Mouse (Mus musculus): ENCODE data around the gene Phf21a.

The Phf21a gene

GRCm38 (mm10) chr2:92092817-92093216, at the start of gene Phf21a:
Gene Phf21a, plus strand, starts transcription at chr2:92093117.
- no peak for DNase-seq (ENCODE audit: low spot score)

DNA sequence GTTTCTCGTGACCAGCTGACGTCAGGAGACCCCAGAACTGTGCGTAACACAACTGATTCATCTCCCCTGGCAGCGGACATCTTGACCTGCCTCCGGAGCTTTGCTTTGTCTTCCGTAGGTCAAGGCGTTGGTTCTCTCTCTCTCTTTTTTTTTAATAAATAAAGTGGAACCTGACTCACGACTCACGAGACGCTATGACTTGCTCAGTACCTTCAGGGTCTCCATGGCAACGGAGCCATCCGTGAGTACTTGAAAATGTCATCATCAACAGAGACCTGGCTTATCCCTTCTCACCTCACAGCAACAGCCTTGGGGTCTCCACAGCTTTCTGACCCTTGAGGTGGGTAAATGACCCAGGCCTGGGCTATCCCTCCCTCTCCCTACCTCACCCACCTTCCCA, 49.6 kb upstream of the Phf21a start:
- no peak for DNase-seq (ENCODE audit: low spot score)

DNA sequence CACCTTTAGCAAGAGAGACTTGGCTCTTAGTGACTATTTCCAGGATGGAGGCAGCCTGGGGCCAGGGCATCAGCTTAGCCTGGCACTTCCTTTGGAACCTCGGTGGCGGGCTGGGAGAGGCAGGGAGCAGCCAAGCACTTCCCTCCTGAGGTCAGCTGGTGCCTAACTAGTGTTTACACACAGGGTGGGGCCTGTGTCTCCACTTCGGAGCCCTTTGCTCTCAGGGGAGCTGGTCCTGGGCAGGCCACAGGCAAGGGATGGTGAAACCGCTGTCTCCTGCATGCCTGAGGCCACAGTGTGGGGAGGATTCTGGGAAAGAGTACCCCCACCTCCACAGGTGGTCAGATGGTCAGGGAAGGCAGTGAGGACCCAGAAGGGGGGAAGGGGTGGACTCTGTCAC, 45.3 kb upstream of the Phf21a start:
- no peak for DNase-seq (ENCODE audit: low spot score)

DNA sequence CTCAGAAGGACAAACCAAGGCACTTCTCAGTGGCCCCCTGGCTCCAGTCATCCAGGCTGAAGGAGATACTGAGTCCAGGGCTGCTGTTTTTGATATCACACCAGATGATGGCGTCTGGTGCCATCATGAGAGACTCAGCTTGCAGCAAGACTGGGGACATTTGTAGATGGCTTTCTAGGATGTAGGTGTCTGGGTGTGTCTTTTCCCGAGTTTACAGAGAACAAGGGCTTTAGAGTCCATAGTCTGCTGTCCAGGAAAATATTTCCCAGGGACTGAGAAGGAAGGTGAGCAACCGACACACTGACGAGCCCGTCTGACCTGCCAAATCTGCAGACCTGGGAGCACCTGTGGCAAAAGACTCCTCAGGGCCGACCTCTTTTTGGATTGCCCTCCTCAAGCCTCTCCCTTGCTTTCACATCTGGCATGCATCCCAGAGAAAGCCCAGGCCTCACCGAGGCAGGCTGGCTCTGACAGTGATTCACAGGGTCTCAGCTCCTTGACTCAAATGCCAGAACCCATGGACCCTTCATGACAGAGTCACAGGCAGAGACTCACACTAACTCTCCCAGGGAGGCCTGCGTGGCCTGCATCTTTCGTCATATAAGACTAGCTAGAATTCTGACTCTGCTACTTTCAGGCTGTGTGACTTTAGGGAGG, 44.8 kb upstream of the Phf21a start:
- DNase-seq (ENCODE audit: low spot score) = no peak

DNA sequence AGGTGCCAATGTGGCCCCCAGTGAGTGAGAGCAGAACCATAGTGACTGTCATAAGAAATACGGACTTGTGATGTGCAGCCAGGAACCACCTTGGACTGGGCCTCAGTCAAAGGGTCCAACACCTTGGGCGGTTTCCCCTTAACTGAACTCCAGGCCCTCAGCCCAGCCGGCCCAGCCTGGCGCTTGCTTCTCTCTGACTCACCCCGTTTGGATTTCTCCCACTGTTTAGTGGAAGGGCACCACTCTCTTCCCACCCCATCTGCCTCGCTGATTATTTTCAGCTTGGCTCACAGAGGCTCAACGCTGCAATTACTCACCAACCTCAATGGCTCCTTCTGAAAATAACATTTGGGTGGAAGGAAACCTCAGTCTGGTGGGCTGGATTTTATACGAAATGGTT, 40.7 kb upstream of the Phf21a start:
- no peak for DNase-seq (ENCODE audit: low spot score)

GRCm38 (mm10) chr2:92052754-92053153, 40.2 kb upstream of the Phf21a start:
- DNase-seq (ENCODE audit: low spot score) = no peak

GRCm38 (mm10) chr2:92055101-92055813, 37.7 kb upstream of the Phf21a start:
- DNase-seq (ENCODE audit: low spot score) = peak; percentile 88

DNA sequence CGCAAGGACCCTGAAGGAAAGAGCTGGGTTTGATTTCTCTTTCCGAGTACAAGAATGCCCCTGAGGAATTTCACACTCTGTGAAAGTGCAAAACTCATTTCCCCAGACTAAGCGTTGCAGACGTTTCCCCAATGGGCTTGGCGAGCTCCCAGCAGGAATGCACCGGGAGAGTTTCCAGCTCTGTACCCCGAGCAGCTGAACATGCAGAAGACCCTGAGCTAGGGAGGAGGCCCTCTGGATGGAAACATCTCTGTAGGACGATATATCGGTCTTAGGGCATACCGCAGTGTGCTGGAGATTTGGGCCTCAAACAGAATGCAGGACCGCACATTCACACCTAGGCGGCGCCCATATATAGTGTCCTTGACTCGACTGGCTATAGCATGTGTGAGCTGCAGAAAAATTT, 37.1 kb upstream of the Phf21a start:
- peak; percentile 42 for DNase-seq (ENCODE audit: low spot score)

- no peak for DNase-seq (ENCODE audit: low spot score)
Measured at GRCm38 (mm10) chr2:92056760-92057159, 36.2 kb upstream of the Phf21a start.

GRCm38 (mm10) chr2:92058469-92058868, 34.4 kb upstream of the Phf21a start:
- peak; percentile 89 for DNase-seq (ENCODE audit: low spot score)

DNA sequence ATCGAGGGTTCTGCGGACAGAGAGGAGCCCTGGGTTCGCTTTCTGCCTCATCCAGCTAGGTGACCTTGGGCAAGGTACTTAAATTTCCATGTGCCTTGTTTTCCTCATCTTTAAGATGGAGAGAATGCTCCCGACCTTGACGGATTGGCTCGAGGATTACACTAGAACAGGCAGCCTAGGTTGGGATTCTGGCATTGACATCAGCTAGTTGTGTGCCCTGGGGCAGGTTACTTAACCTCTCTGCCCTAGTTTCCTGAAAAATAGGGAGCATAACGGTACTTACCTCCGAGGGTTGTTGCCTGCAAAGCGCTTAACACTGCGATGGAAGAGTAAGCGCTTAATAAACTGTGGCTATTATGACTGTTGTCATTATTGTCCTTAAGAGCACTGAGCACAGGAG, 34.0 kb upstream of the Phf21a start:
- DNase-seq (ENCODE audit: low spot score) = no peak

GRCm38 (mm10) chr2:92059481-92060220, 33.3 kb upstream of the Phf21a start:
- DNase-seq (ENCODE audit: low spot score) = peak; percentile 68

DNA sequence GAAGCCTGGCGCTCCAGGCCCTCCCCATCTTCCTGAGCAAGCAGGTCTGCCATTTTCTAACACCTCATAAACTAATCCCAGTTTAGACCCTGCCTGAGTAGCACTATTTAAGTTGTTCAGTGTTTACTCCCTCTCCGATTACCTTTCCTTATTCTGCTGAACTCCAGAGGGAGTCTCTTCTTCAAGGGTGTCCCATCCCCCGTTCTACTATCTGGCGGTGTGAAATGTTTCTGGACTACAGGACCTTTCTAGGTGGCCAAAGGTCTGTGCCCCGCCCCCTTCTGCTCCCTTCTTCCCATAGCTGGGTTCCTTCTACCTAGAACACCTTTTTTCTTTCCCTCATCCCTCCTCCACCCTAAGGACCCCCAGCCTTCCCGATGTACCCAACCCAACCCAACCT, 32.6 kb upstream of the Phf21a start:
- DNase-seq (ENCODE audit: low spot score) = no peak

GRCm38 (mm10) chr2:92061337-92061736, 31.6 kb upstream of the Phf21a start:
- DNase-seq (ENCODE audit: low spot score) = no peak

- no peak for DNase-seq (ENCODE audit: low spot score)
Measured at GRCm38 (mm10) chr2:92063106-92063505, 29.8 kb upstream of the Phf21a start.

DNA sequence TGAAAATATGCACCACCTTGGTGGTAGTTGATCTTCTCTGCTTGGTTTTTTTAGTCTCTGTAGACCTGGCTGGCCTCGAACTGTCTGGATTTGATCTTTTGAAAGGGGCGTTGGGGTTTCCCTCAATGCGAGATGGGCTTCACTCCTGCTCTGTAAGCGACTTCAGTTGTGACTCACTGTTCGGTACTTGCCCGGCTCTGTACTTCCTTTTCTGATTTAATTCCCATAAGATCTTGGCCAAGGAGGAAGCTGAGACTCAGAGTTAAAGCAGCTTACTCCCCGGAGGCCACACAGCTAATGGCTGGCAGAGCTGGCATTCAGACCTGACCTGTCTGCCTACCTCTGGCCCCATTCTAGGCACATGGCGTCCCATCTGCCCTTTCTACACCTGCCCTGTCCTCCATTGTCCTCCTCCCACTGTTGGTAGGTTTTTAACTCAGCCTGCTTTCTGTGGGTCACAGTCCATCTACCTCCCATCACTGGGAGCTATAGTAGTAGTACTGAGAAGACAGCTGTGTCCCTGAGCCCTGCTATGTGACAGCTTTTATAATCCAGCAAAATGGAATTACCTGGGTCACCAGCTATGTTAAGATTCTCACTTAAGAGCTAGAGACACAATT, 27.5 kb upstream of the Phf21a start:
- DNase-seq (ENCODE audit: low spot score) = no peak

- DNase-seq (ENCODE audit: low spot score) = no peak
Measured at GRCm38 (mm10) chr2:92065938-92066337, 27.0 kb upstream of the Phf21a start.

- no peak for DNase-seq (ENCODE audit: low spot score)
Measured at GRCm38 (mm10) chr2:92066899-92067298, 26.0 kb upstream of the Phf21a start.

DNA sequence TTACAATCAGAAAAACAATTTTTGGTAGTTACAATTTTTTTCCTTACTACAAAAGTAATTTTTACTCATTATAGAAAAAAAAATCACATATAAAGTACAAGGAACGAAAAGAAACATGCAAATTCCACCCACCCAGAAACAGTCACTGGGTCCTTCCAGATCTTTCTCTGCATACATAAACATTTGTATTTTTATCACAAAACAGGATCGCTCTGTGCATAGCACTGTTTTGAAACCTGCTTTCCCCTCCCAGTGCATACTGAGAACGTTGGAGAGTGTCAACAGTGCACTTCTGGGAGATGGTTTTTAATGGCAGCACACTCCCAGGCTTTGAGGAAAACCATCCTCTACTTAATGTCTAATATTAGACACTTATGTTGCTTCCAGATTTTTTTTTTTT, 25.3 kb upstream of the Phf21a start:
- DNase-seq (ENCODE audit: low spot score) = no peak

DNA sequence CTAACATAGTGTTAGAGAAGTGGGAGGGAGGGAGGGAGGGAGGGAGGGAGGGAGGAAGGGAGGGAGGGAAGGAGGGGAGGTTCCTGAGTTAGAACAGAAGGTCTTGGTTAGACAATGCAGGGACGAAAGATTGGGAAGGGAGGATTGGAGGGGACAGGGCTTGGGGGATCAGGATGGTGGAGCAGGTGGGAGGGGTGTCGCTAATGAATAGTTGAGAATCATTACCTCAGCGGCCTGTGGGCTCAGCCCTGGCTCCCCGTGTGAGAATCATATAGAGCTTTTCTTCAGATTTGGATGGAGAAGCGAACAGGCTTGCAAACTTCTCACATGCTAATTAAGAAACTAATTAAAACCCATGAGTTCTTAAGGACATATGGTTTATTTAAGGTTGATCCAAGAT, 23.3 kb upstream of the Phf21a start:
- no peak for DNase-seq (ENCODE audit: low spot score)

GRCm38 (mm10) chr2:92071143-92071542, 21.8 kb upstream of the Phf21a start:
- DNase-seq (ENCODE audit: low spot score) = no peak

- DNase-seq (ENCODE audit: low spot score) = no peak
Measured at GRCm38 (mm10) chr2:92076086-92076692, 16.7 kb upstream of the Phf21a start.
